Mouse (Mus musculus): Measurements from ENCODE around the gene Rfpl4b. TPM values are rescaled to one million over a fixed set of nuclear protein-coding genes. Genes with fewer than 3 reads are reported as not detected.

Rfpl4b gene
- polyA plus RNA-seq (2012; fragmentation: generic; extraction: Trizol), result under 1 TPM in 1 of 2 experiments, not detected in 1; 0.07 TPM

DNA sequence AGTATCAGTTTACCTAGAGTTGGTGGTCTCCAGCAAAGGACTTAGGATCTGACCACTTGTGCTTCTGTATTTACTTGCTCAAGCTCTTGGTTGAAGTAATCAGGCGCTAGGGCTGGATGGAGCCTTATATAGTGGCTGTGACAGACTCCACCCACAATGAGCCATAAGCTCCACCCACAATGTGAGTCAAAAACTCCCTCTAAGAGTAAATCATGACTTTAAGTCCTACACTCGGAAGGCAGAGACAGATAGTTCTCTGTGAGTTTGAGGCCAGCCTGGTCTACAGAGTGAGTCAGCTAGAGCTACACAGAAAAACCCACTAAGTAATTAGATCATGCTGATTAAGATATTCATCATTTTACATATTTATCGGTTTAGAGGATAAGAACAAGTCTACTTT is at the start of gene Rfpl4b:
Gene Rfpl4b (minus strand): TSS at position 101 of the 400 bp plus-strand sequence.

Other genes with a start within 250 kb of the Rfpl4b start
- gene Lama4, start 143.7 kb upstream of the Rfpl4b start, polyA plus RNA-seq (2012; fragmentation: generic; extraction: Trizol), result 10 to 100 TPM in 1 of 2 experiments, under 1 TPM in 1; 0.73 to 64.6 TPM

All from C3H10T1/2 (cell line).